Mouse (Mus musculus) ES-E14 (cell line): ENCODE data around the gene Zfp280c. TPM values are rescaled to one million over a fixed set of nuclear protein-coding genes. Genes with fewer than 3 reads are reported as not detected.

Experiments
- DNase-seq: peaks from one replicate; pipeline ENCODE4 v3.0.0-alpha.2; 2013; ENCODE audit warnings: low read depth, low spot score
- H3K27ac ChIP-seq: 2 replicates; pipeline ENCODE4 v1.5.1; 2012; ENCODE audit warnings: low read depth, mild to moderate bottlenecking, low read length, moderate library complexity, mixed read lengths; ENCODE audit not compliant: poor library complexity, insufficient read depth, severe bottlenecking
- H3K36me3 ChIP-seq: 2 replicates; pipeline ENCODE4 v1.6.1; 2012; ENCODE audit warnings: mild to moderate bottlenecking, low read length, moderate library complexity, mixed read lengths; ENCODE audit not compliant: control insufficient read depth, poor library complexity, insufficient read depth, severe bottlenecking
- H3K4me1 ChIP-seq, 2 experiments: fragments of 150-350 bp in 1 of 2; sonication (generic) in 1 of 2; 2 replicates each; pipeline ENCODE4 v1.6.1; 2012; ENCODE audit warnings: low read length in 2 of 2, mild to moderate bottlenecking in 1 of 2, mixed read lengths in 1 of 2; ENCODE audit not compliant: control insufficient read depth in 2 of 2, insufficient read depth in 2 of 2, poor library complexity in 1 of 2
- H3K4me3 ChIP-seq, 2 experiments: fragments of 150-350 bp in 1 of 2; sonication (generic) in 1 of 2; 2 replicates each; pipeline ENCODE4 v1.5.1; 2012; ENCODE audit warnings: low read length in 2 of 2, low read depth in 1 of 2, mild to moderate bottlenecking in 1 of 2, mixed read lengths in 1 of 2; ENCODE audit not compliant: insufficient read depth in 1 of 2, poor library complexity in 1 of 2, severe bottlenecking in 1 of 2
- H3K9ac ChIP-seq: 2 replicates; pipeline ENCODE4 v1.6.1; 2012; ENCODE audit warnings: low read depth, mild to moderate bottlenecking, low read length, mixed read lengths; ENCODE audit not compliant: poor library complexity, insufficient read depth, severe bottlenecking
- H3K9me3 ChIP-seq: fragments of 150-350 bp; sonication (generic); 2 replicates; pipeline ENCODE4 v1.6.1; 2012; ENCODE audit warnings: low read depth, mild to moderate bottlenecking, low read length; ENCODE audit not compliant: control insufficient read depth, insufficient read depth
- CHD2 ChIP-seq: IDR thresholded peaks from 2 replicates; pipeline ENCODE4 v1.6.1; 2014; ENCODE audit warnings: mild to moderate bottlenecking, low read depth, low read length, inconsistent platforms
- HCFC1 ChIP-seq: IDR thresholded peaks from 2 replicates; pipeline ENCODE4 v1.6.1; 2012; ENCODE audit warnings: low read length, inconsistent platforms, borderline replicate concordance; ENCODE audit not compliant: insufficient read depth
- MAFK ChIP-seq: IDR thresholded peaks from 2 replicates; pipeline ENCODE4 v1.6.1; 2014; ENCODE audit warnings: mild to moderate bottlenecking, low read depth, low read length, inconsistent platforms; ENCODE audit not compliant: insufficient read depth
- ZC3H11A ChIP-seq: IDR thresholded peaks from 2 replicates; pipeline ENCODE4 v1.6.1; 2012; ENCODE audit warnings: low read depth, mild to moderate bottlenecking, inconsistent platforms, low read length, borderline replicate concordance
- ZNF384 ChIP-seq: IDR thresholded peaks from 2 replicates; pipeline ENCODE4 v1.6.1; 2012; ENCODE audit warnings: low read depth, low read length, inconsistent platforms
- in situ Hi-C, 2 experiments: fragments of 600-800 bp; cut with MboI; formaldehyde crosslinking; loops; one replicate each; pipeline ENCODE4 v1.15.1; 2025; ENCODE audit warnings: low sequenced_read_pairs in 2 of 2, inconsistent platforms in 1 of 2; ENCODE audit not compliant: unreplicated experiment in 2 of 2
- total RNA-seq: library from RNA; depleted of rRNA; stranded (reverse); fragments of 300-350 nt; gene quantifications from 2 replicates; pipeline ENCODE4 v1.2.3, GENCODE M21; 2012

The Zfp280c gene
- total RNA-seq, 1 experiment = 11.3 TPM

DNA sequence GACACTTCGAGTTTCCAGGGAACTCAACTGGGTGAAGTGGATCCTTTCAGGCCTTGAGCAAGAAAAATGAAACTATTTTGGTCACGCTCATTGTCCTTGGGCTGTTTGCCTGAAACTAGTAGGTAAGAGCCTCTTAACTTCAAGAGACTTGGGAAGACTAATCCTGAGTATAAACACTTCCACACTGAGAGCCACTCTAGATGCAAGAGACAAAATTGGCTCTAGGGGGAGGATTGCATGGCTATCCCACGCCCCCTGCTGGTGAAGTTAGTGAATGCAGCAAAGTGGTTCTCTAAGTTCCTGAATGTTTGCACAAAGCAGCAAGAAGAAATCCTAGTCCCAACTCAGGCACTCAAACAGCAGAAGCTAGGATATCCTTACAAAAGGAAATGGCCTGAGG lies 62.1 kb downstream of the Zfp280c start:
- Histone ChIP-seq H3K4me1 (no peaks in the 10 kb centered on the region), H3K36me3 (no peaks in the 10 kb centered on the region), H3K9me3 (no peaks in the 10 kb centered on the region), H3K9ac (no peak overlapping the region; the same call in 1 of the 2 replicates), H3K27ac (no peak overlapping the region), H3K4me3 (no peak overlapping the region)
- TF ChIP-seq CHD2 (no peak), ZC3H11A (no peak), HCFC1 (no peak), ZNF384 (no peak), MAFK (no peak)
- in situ Hi-C loops = no loop called here
- DNase-seq = peak; percentile 51

DNA sequence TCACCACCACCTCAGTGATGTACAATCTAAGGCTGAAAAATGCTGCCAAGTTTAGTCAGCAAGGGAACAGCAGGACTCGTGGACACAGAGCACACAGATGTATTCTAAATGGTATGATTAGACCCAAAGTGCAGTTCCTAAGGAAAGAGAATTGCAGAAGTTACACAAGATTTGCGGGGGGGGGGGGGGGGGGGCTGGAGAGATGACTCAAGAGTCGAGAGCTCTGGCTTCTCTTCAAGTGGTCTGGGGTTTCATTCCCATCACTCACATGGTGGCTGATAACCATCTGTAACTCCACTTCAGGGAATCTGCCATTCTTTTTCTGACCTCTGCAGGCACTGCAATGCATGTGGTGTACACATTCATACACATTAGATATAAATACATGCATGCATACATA lies 67.9 kb downstream of the Zfp280c start:
- Histone ChIP-seq H3K9ac (no peak overlapping the region), H3K9me3 (no peaks in the 10 kb centered on the region), H3K4me3 (no peak overlapping the region), H3K4me1 (no peaks in the 10 kb centered on the region), H3K36me3 (no peaks in the 10 kb centered on the region), H3K27ac (no peak overlapping the region)
- DNase-seq = no peak
- TF ChIP-seq MAFK = no peak
- no peak for TF ChIP-seq ZNF384
- TF ChIP-seq CHD2 = no peak
- TF ChIP-seq ZC3H11A = no peak
- no peak for TF ChIP-seq HCFC1
- in situ Hi-C loops = no loop called here

DNA sequence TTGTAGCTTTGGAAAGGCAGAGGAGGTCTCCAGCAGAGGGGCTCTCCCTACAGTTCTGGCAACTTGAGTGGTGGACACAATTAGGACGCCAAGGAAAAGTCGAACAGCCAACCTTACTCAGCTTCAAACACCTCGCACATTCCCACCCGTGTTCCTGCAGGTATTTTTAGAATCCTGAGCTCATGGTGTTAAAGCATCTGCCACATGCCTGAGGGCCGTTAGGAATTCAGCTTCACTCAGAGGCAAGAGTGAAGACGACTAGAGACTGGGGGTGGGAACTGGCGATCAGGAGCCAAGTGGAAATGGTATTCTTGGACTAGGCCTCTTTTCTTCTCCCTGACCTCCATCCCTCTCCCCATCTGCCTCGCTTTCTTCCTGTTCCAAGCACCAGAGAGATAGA lies 68.4 kb downstream of the Zfp280c start:
- no peaks in the 10 kb centered on the region for H3K9me3 ChIP-seq
- no peaks in the 10 kb centered on the region for H3K4me1 ChIP-seq
- in situ Hi-C loops = no loop called here
- no peak for DNase-seq
- no peaks in the 10 kb centered on the region for H3K36me3 ChIP-seq
- no peak overlapping the region for H3K9ac ChIP-seq
- H3K27ac ChIP-seq = no peak overlapping the region
- TF ChIP-seq MAFK (no peak), CHD2 (no peak), ZC3H11A (no peak), HCFC1 (no peak), ZNF384 (no peak)
- no peak overlapping the region for H3K4me3 ChIP-seq

DNA sequence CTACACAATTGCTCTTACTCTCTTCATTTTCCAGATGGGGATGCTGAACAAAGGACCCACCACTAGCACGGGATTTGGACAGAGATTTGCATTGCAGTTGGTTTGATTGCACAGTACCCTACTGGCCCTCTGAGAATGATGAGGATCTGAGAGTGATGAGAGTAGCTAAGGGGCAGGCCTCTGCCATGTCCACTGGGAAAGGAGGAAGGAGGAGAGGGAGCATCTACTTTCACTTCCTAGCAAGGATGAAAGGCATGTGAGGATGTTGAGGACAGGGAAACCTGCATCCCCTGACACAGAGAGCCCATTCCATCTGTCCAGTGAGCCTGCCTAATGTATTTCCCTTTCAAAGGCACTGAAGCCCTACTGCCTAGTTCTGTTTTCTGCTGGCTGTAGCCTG lies 69.0 kb downstream of the Zfp280c start:
- no peaks in the 10 kb centered on the region for H3K9me3 ChIP-seq
- no peak overlapping the region for H3K27ac ChIP-seq
- no peaks in the 10 kb centered on the region for H3K4me1 ChIP-seq
- no peak overlapping the region for H3K4me3 ChIP-seq
- in situ Hi-C loops = no loop called here
- H3K36me3 ChIP-seq = no peaks in the 10 kb centered on the region
- H3K9ac ChIP-seq = no peak overlapping the region
- TF ChIP-seq ZC3H11A (no peak), ZNF384 (no peak), CHD2 (no peak), HCFC1 (no peak), MAFK (no peak)
- DNase-seq = no peak

DNA sequence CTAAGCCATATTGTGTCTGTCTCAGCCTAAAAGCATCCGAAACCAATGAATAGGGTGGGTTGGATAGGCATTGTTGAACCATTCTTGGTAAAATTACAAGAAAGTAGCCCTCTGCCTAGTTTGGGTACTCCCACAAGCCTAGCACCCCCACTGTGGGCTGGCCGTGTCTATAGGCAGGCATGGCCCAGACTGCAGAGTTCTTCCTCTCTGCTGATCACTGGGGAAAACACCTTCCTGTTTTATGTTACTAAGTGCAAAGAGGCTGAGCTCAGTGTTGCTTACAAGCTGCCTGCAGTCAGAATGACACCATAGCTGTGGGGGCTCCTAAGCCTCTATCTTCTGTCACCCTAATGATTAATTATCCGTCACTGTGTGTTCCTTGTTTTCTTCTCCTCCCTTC lies 70.8 kb downstream of the Zfp280c start:
- no peak for TF ChIP-seq HCFC1
- no peak for TF ChIP-seq CHD2
- no peak for TF ChIP-seq MAFK
- TF ChIP-seq ZNF384 = no peak
- TF ChIP-seq ZC3H11A = no peak
- no peaks in the 10 kb centered on the region for H3K36me3 ChIP-seq

More for the DNA sequence above, 70.8 kb downstream of the Zfp280c start:
- H3K9me3 ChIP-seq = no peaks in the 10 kb centered on the region
- no peak overlapping the region for H3K4me3 ChIP-seq
- H3K4me1 ChIP-seq = no peaks in the 10 kb centered on the region
- no peak for DNase-seq
- H3K27ac ChIP-seq = no peak overlapping the region
- H3K9ac ChIP-seq = no peak overlapping the region
- in situ Hi-C loops = no loop called here
